Mouse (Mus musculus) megakaryocyte, embryonic 14.5 days (primary cell): ENCODE results near the gene Uqcr10.

ENCODE experiments used
- FLI1 ChIP-seq: IDR thresholded peaks from 2 replicates; pipeline ENCODE4 v1.6.1; 2012; ENCODE audit warnings: low read length, inconsistent platforms, mixed read lengths
- GATA1 ChIP-seq: IDR thresholded peaks from 3 replicates; pipeline ENCODE4 v1.6.1; 2012; ENCODE audit warnings: mixed read lengths, low read length, inconsistent platforms, borderline replicate concordance

GRCm38 (mm10) chr11:4750263-4750662 is 46.1 kb upstream of the Uqcr10 start:
- TF ChIP-seq FLI1 (no peak), GATA1 (no peak)
